Comparison of ENCODE assay signal across 32 mouse cellular contexts in genomic region chr11:85454305-85454682, GRCm38 (mm10).
"Had no signal": no experiment of that assay in that cellular context is flagged by ENCODE, and none has a peak within 500 bp of the region (broad histone marks: within the 10 kb centered on the region; RNA-seq: fewer than 3 reads in every experiment).

No protein-coding gene starts in this region.

- H3K27me3 ChIP-seq: limb, embryonic 12.5 days; limb, embryonic 13.5 days; limb, embryonic 15.5 days; liver, embryonic 12.5 days; liver, embryonic 13.5 days; liver, embryonic 15.5 days; lung, embryonic 15.5 days; midbrain, embryonic 12.5 days; midbrain, embryonic 15.5 days; neural tube, embryonic 12.5 days; neural tube, embryonic 13.5 days had no signal

- H3K9ac ChIP-seq: limb, embryonic 12.5 days; limb, embryonic 13.5 days; limb, embryonic 15.5 days; liver, embryonic 12.5 days; liver, embryonic 13.5 days; liver, embryonic 14.5 days; liver, embryonic 15.5 days; liver, postnatal 0 days; lung, embryonic 14.5 days; lung, embryonic 15.5 days; midbrain, embryonic 12.5 days; midbrain, embryonic 13.5 days; midbrain, embryonic 15.5 days; neural tube, embryonic 12.5 days; neural tube, embryonic 13.5 days had no signal

- ATAC-seq: liver, embryonic 12.5 days; liver, postnatal 0 days; lung, postnatal 0 days; midbrain, embryonic 13.5 days; midbrain, embryonic 15.5 days; midbrain, embryonic 16.5 days had no signal

- H3K36me3 ChIP-seq: limb, embryonic 10.5 days; limb, embryonic 12.5 days; limb, embryonic 13.5 days; limb, embryonic 15.5 days; liver, embryonic 12.5 days; liver, embryonic 13.5 days; liver, embryonic 15.5 days; lung, embryonic 15.5 days; midbrain, embryonic 10.5 days; midbrain, embryonic 12.5 days; midbrain, embryonic 15.5 days; neural tube, embryonic 12.5 days; neural tube, embryonic 13.5 days had no signal

- H3K4me1 ChIP-seq: limb, embryonic 12.5 days; limb, embryonic 13.5 days; limb, embryonic 15.5 days; liver, embryonic 12.5 days; liver, embryonic 13.5 days; liver, embryonic 15.5 days; midbrain, embryonic 12.5 days; midbrain, embryonic 13.5 days; midbrain, embryonic 15.5 days; neural tube, embryonic 12.5 days; neural tube, embryonic 13.5 days had no signal

- H3K4me2 ChIP-seq: limb, embryonic 12.5 days; limb, embryonic 13.5 days; limb, embryonic 15.5 days; liver, embryonic 11.5 days; liver, embryonic 12.5 days; liver, embryonic 13.5 days; liver, embryonic 15.5 days; lung, embryonic 14.5 days; lung, embryonic 15.5 days; midbrain, embryonic 12.5 days; midbrain, embryonic 13.5 days; midbrain, embryonic 15.5 days; neural tube, embryonic 12.5 days; neural tube, embryonic 13.5 days had no signal

- H3K27ac ChIP-seq: left cerebral cortex, adult 2 months; limb, embryonic 10.5 days; limb, embryonic 12.5 days; limb, embryonic 13.5 days; limb, embryonic 15.5 days; liver, embryonic 12.5 days; liver, embryonic 13.5 days; liver, embryonic 14.5 days; liver, embryonic 15.5 days; lung, embryonic 15.5 days; macrophage; midbrain, embryonic 10.5 days; midbrain, embryonic 12.5 days; midbrain, embryonic 13.5 days; midbrain, embryonic 15.5 days; neural tube, embryonic 12.5 days; neural tube, embryonic 13.5 days had no signal

- H3K9me3 ChIP-seq: limb, embryonic 10.5 days; limb, embryonic 12.5 days; limb, embryonic 13.5 days; limb, embryonic 15.5 days; liver, embryonic 12.5 days; liver, embryonic 13.5 days; liver, embryonic 15.5 days; lung, embryonic 15.5 days; midbrain, embryonic 10.5 days; midbrain, embryonic 12.5 days; midbrain, embryonic 13.5 days; midbrain, embryonic 15.5 days; neural tube, embryonic 12.5 days; neural tube, embryonic 13.5 days had no signal

- H3K4me3 ChIP-seq: left cerebral cortex, adult 2 months; limb, embryonic 10.5 days; limb, embryonic 12.5 days; limb, embryonic 13.5 days; limb, embryonic 15.5 days; liver, embryonic 12.5 days; liver, embryonic 13.5 days; liver, embryonic 15.5 days; lung, embryonic 15.5 days; midbrain, embryonic 10.5 days; midbrain, embryonic 12.5 days; midbrain, embryonic 13.5 days; midbrain, embryonic 15.5 days; myocyte; neural tube, embryonic 12.5 days; neural tube, embryonic 13.5 days had no signal

- DNase-seq: left cerebral cortex, postnatal 4 days; liver; liver, embryonic 13.5 days; liver, postnatal 0 days; lung, adult 18-20 months; lung, adult 2 months; lung, embryonic 14.5 days; lung, postnatal 10 days; lung, postnatal 14 days; lung, postnatal 36 days; lung, postnatal 4 days; midbrain, embryonic 14.5 days had no signal
